Mouse (Mus musculus) MEL (cell line): Measurements from ENCODE around the gene Cdh13. TPM values are rescaled to one million over a fixed set of nuclear protein-coding genes. Genes with fewer than 3 reads are reported as not detected.

ENCODE experiments used
- DNase-seq: peaks from one replicate; pipeline ENCODE4 v3.0.0; 2011; ENCODE audit warnings: low read depth, low spot score
- H3K27ac ChIP-seq: 2 replicates; pipeline ENCODE4 v1.5.1; 2012; ENCODE audit warnings: low read depth, mild to moderate bottlenecking, control low read depth, low read length, moderate library complexity; ENCODE audit not compliant: control insufficient read depth
- H3K27me3 ChIP-seq, 2 experiments: fragments of 150-350 bp in 1 of 2; sonication (generic) in 1 of 2; 2 replicates each; pipeline ENCODE4 v1.6.1; 2012; ENCODE audit warnings: low read length in 2 of 2, mild to moderate bottlenecking in 2 of 2, improper control_type of control experiment in 1 of 2, moderate library complexity in 1 of 2; ENCODE audit not compliant: insufficient read depth in 2 of 2, control insufficient read depth in 1 of 2
- H3K36me3 ChIP-seq, 2 experiments: 2 replicates each; pipeline ENCODE4 v1.6.1; 2012 to 2014; ENCODE audit warnings: low read length in 2 of 2, improper control_type of control experiment in 1 of 2, inconsistent platforms in 1 of 2, mild to moderate bottlenecking in 1 of 2; ENCODE audit not compliant: insufficient read depth in 2 of 2, control insufficient read depth in 1 of 2
- H3K4me1 ChIP-seq, 2 experiments: fragments of 150-350 bp in 1 of 2; sonication (generic) in 1 of 2; 2 replicates each; pipeline ENCODE4 v1.6.1; 2012; ENCODE audit warnings: low read length in 2 of 2, improper control_type of control experiment in 1 of 2, mild to moderate bottlenecking in 1 of 2; ENCODE audit not compliant: insufficient read depth in 2 of 2, control insufficient read depth in 1 of 2
- H3K4me3 ChIP-seq, 2 experiments: fragments of 150-350 bp in 1 of 2; sonication (generic) in 1 of 2; 2 replicates each; pipeline ENCODE4 v1.5.1; 2012; ENCODE audit warnings: low read depth in 2 of 2, low read length in 2 of 2, mild to moderate bottlenecking in 2 of 2, moderate library complexity in 2 of 2, control low read depth in 1 of 2, improper control_type of control experiment in 1 of 2; ENCODE audit not compliant: control insufficient read depth in 1 of 2, insufficient read depth in 1 of 2
- H3K79me2 ChIP-seq: 2 replicates; pipeline ENCODE4 v1.6.1; 2012; ENCODE audit warnings: mild to moderate bottlenecking, low read length, moderate library complexity; ENCODE audit not compliant: control insufficient read depth, poor library complexity, insufficient read depth
- H3K9ac ChIP-seq: 2 replicates; pipeline ENCODE4 v1.6.1; 2012; ENCODE audit warnings: low read depth, mild to moderate bottlenecking, control low read depth, low read length, moderate library complexity; ENCODE audit not compliant: control insufficient read depth, poor library complexity, severe bottlenecking
- H3K9me3 ChIP-seq: fragments of 150-350 bp; sonication (generic); replicated peaks from 2 replicates; pipeline ENCODE4 v1.6.1; 2012; ENCODE audit warnings: mild to moderate bottlenecking, low read length, improper control_type of control experiment, moderate library complexity; ENCODE audit not compliant: insufficient read depth
- BHLHE40 ChIP-seq: IDR thresholded peaks from 2 replicates; pipeline ENCODE4 v1.6.1; 2012; ENCODE audit warnings: low read depth, mild to moderate bottlenecking, inconsistent platforms, low read length, improper control_type of control experiment, borderline replicate concordance
- CHD1 ChIP-seq: IDR thresholded peaks from 2 replicates; pipeline ENCODE4 v1.6.1; 2012; ENCODE audit warnings: low read depth, mild to moderate bottlenecking, inconsistent platforms, low read length, improper control_type of control experiment
- CHD2 ChIP-seq: IDR thresholded peaks from 2 replicates; pipeline ENCODE4 v1.6.1; 2011; ENCODE audit warnings: low read length, improper control_type of control experiment
- E2F4 ChIP-seq: IDR thresholded peaks from 2 replicates; pipeline ENCODE4 v1.6.1; 2011; ENCODE audit warnings: low read depth, low read length, improper control_type of control experiment, borderline replicate concordance
- ELF1 ChIP-seq: IDR thresholded peaks from 2 replicates; pipeline ENCODE4 v1.6.1; 2014; ENCODE audit warnings: low read depth, mild to moderate bottlenecking, inconsistent platforms, low read length, improper control_type of control experiment, moderate library complexity
- GATA1 ChIP-seq: IDR thresholded peaks from 2 replicates; pipeline ENCODE4 v1.6.1; 2011; ENCODE audit warnings: low read depth, low read length, improper control_type of control experiment
- HCFC1 ChIP-seq: IDR thresholded peaks from 2 replicates; pipeline ENCODE4 v1.6.1; 2012; ENCODE audit warnings: low read depth, mild to moderate bottlenecking, inconsistent platforms, low read length, improper control_type of control experiment, moderate library complexity
- JUND ChIP-seq: IDR thresholded peaks from 2 replicates; pipeline ENCODE4 v1.6.1; 2011; ENCODE audit warnings: low read depth, mild to moderate bottlenecking, improper control_type of control experiment, low read length
- MAFK ChIP-seq: IDR thresholded peaks from 2 replicates; pipeline ENCODE4 v1.6.1; 2011; ENCODE audit warnings: low read depth, mild to moderate bottlenecking, low read length, improper control_type of control experiment, borderline replicate concordance
- MAZ ChIP-seq: IDR thresholded peaks from 2 replicates; pipeline ENCODE4 v1.6.1; 2012; ENCODE audit warnings: low read depth, mild to moderate bottlenecking, inconsistent platforms, low read length, improper control_type of control experiment
- MXI1 ChIP-seq: IDR thresholded peaks from 2 replicates; pipeline ENCODE4 v1.6.1; 2011; ENCODE audit warnings: mild to moderate bottlenecking, low read depth, low read length, improper control_type of control experiment
- NELFE ChIP-seq: IDR thresholded peaks from 2 replicates; pipeline ENCODE4 v1.6.1; 2011; ENCODE audit warnings: low read depth, low read length, improper control_type of control experiment
- NRF1 ChIP-seq: IDR thresholded peaks from 2 replicates; pipeline ENCODE4 v1.6.1; 2014; ENCODE audit warnings: low read depth, mild to moderate bottlenecking, inconsistent platforms, low read length, improper control_type of control experiment, moderate library complexity; ENCODE audit not compliant: poor library complexity, insufficient read depth, severe bottlenecking
- POLR2AphosphoS2 ChIP-seq: IDR thresholded peaks from 2 replicates; pipeline ENCODE4 v1.6.1; 2011; ENCODE audit warnings: low read length, improper control_type of control experiment
- POLR2AphosphoS5 ChIP-seq: IDR thresholded peaks from 2 replicates; pipeline ENCODE4 v1.6.1; 2012; ENCODE audit warnings: low read depth, borderline replicate concordance, mild to moderate bottlenecking, inconsistent platforms, low read length, moderate library complexity, mixed read lengths
- RAD21 ChIP-seq: IDR thresholded peaks from 2 replicates; pipeline ENCODE4 v1.6.1; 2011; ENCODE audit warnings: mild to moderate bottlenecking, low read depth, low read length, improper control_type of control experiment
- SIN3A ChIP-seq: IDR thresholded peaks from 2 replicates; pipeline ENCODE4 v1.6.1; 2012; ENCODE audit warnings: low read length, improper control_type of control experiment, inconsistent platforms
- SMC3 ChIP-seq: IDR thresholded peaks from 2 replicates; pipeline ENCODE4 v1.6.1; 2011; ENCODE audit warnings: low read depth, low read length, improper control_type of control experiment
- TCF12 ChIP-seq: IDR thresholded peaks from 2 replicates; pipeline ENCODE4 v1.6.1; 2014; ENCODE audit warnings: low read depth, mild to moderate bottlenecking, inconsistent platforms, low read length, improper control_type of control experiment, moderate library complexity
- UBTF ChIP-seq: IDR thresholded peaks from 2 replicates; pipeline ENCODE4 v1.6.1; 2012; ENCODE audit warnings: low read depth, mild to moderate bottlenecking, inconsistent platforms, low read length, improper control_type of control experiment, moderate library complexity, borderline replicate concordance; ENCODE audit not compliant: insufficient read depth
- ZKSCAN1 ChIP-seq: IDR thresholded peaks from 2 replicates; pipeline ENCODE4 v1.6.1; 2012; ENCODE audit warnings: low read depth, mild to moderate bottlenecking, inconsistent platforms, low read length, improper control_type of control experiment, moderate library complexity
- ZNF384 ChIP-seq: IDR thresholded peaks from 2 replicates; pipeline ENCODE4 v1.6.1; 2012; ENCODE audit warnings: low read depth, mild to moderate bottlenecking, inconsistent platforms, low read length, improper control_type of control experiment
- polyA plus RNA-seq, 2 experiments: library from polyadenylated mRNA; stranded (reverse) in 1 of 2; unstranded in 1 of 2; fragments of >175 nt in 1 of 2; fragments of >200 nt in 1 of 2; gene quantifications; 2 replicates each; pipeline versions ENCODE4 v1.2.1 to v1.2.4; 2012; ENCODE audit warnings: low replicate concordance in 2 of 2, low read depth in 1 of 2; ENCODE audit not compliant: insufficient read length in 2 of 2, insufficient read depth in 1 of 2, missing spikeins in 1 of 2
- total RNA-seq: library from RNA; depleted of rRNA; stranded (reverse); fragments of 300-350 nt; gene quantifications from 2 replicates; pipeline ENCODE4 v1.2.3, GENCODE M21; 2012

The Cdh13 gene
- total and polyA plus RNA-seq, 3 experiments = not detected

GRCm38 (mm10) chr8:118288259-118288952 lies 4.9 kb downstream of the Cdh13 start:
- H3K27ac ChIP-seq = no peak overlapping the region
- TF ChIP-seq POLR2AphosphoS2 (no peak), CHD2 (no peak), JUND (no peak), HCFC1 (no peak), ZKSCAN1 (no peak), MXI1 (no peak), SIN3A (no peak)
- no peaks in the 10 kb centered on the region for H3K9me3 ChIP-seq
- no peak for DNase-seq
- no peak overlapping the region for H3K4me3 ChIP-seq
- no peaks in the 10 kb centered on the region for H3K79me2 ChIP-seq
- H3K27me3 ChIP-seq = no peaks in the 10 kb centered on the region
- H3K9ac ChIP-seq = no peak overlapping the region
- H3K36me3 ChIP-seq = no peaks in the 10 kb centered on the region
- H3K4me1 ChIP-seq = no peaks in the 10 kb centered on the region

DNA sequence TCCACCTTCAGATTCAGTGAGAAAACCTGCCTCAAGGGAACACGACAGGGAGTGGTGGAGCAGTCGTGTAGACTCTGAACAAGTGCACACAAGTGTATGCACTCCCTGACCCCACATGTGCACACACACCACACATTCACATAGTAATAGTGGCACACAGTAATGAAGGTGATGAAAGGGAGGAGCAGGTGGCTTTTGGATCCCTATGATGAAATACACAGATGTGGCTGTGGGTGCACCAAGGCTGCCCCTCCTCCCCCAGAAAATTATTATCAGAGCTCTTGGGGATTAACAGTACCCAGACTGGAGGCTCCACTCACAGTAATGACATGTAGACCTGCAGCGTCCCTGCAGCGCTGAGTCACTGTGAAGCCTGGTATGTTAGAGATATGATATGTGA lies 5.6 kb downstream of the Cdh13 start:
- no peaks in the 10 kb centered on the region for H3K9me3 ChIP-seq
- no peak overlapping the region for H3K27ac ChIP-seq
- TF ChIP-seq MAZ (no peak), RAD21 (no peak), ZNF384 (no peak), SIN3A (no peak), GATA1 (no peak), BHLHE40 (no peak), TCF12 (no peak), ZKSCAN1 (no peak), UBTF (no peak), MAFK (no peak), SMC3 (no peak), MXI1 (no peak), NRF1 (no peak), NELFE (no peak), POLR2AphosphoS5 (no peak), ELF1 (no peak), CHD1 (no peak), E2F4 (no peak)

More for the DNA sequence above, 5.6 kb downstream of the Cdh13 start:
- Histone ChIP-seq H3K79me2 (no peaks in the 10 kb centered on the region), H3K4me3 (no peak overlapping the region), H3K36me3 (no peaks in the 10 kb centered on the region), H3K9ac (no peak overlapping the region), H3K4me1 (no peaks in the 10 kb centered on the region), H3K27me3 (no peaks in the 10 kb centered on the region)
- DNase-seq = no peak
